Mouse (Mus musculus) C2C12 (cell line): ENCODE measurements around the gene Sdk2.

Experiments
- CEBPB ChIP-seq: IDR thresholded peaks from one replicate; pipeline ENCODE4 v1.6.1; 2011; ENCODE audit warnings: low read depth, mild to moderate bottlenecking, control low read depth, moderate library complexity
- CTCF ChIP-seq: IDR thresholded peaks from one replicate; pipeline ENCODE4 v1.5.1; 2011; ENCODE audit not compliant: control insufficient read depth, insufficient read depth, insufficient read length
- FOSL1 ChIP-seq: IDR thresholded peaks from one replicate; pipeline ENCODE4 v1.8.0; 2011; ENCODE audit warnings: mild to moderate bottlenecking, low read length; ENCODE audit not compliant: poor library complexity, insufficient read depth, severe bottlenecking
- MAX ChIP-seq: IDR thresholded peaks from one replicate; pipeline ENCODE4 v1.6.1; 2011; ENCODE audit warnings: mild to moderate bottlenecking, control low read depth
- MYOD1 ChIP-seq: IDR thresholded peaks from one replicate; pipeline ENCODE4 v1.6.1; 2011; ENCODE audit warnings: low read depth; ENCODE audit not compliant: control insufficient read depth, insufficient read length
- MYOG ChIP-seq: IDR thresholded peaks from one replicate; pipeline ENCODE4 v1.6.1; 2011; ENCODE audit not compliant: control insufficient read depth, insufficient read length; ENCODE audit errors: extremely low read depth
- USF1 ChIP-seq: IDR thresholded peaks from one replicate; pipeline ENCODE4 v1.6.1; 2011; ENCODE audit warnings: low read depth, mild to moderate bottlenecking, control low read depth, moderate library complexity

DNA sequence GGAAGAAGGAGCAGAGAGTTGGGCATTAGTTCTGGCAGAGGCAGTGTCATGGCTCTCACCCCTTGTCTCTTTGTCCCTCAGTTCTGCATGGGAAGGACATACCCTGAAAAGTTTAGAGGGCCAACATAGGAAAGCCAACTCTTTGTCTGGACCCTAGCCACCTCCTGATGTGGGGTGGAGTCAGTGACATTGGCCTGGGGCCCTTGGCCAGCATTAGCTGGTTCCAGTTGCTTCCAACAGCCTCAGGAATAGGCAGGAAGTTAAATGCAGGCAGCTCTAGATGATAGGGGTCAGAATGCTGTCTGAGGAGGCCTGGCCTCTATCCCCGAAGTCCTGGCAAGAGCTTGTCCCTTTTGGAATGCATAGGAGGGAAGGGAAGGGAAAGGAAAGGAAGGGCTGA lies 42.9 kb downstream of the Sdk2 start:
- TF ChIP-seq MYOD1 (no peak), CTCF (no peak), CEBPB (no peak), USF1 (no peak), MAX (no peak), MYOG (no peak), FOSL1 (no peak)
